Mouse (Mus musculus) gastrocnemius, postnatal 4 days (tissue): Measurements from ENCODE around the gene Tspan32. TPM values are rescaled to one million over a fixed set of nuclear protein-coding genes. Genes with fewer than 3 reads are reported as not detected.

Experiments used
- DNase-seq, 2 experiments: peaks; one replicate each; pipeline ENCODE4 v3.0.0; 2021 to 2022; ENCODE audit warnings: low spot score in 2 of 2, mixed read lengths in 2 of 2
- long read RNA-seq, 2 experiments: library from polyadenylated mRNA; stranded (forward); transcript quantifications; one replicate each; pipeline ENCODE4 v2.0.0; 2021
- total RNA-seq, 2 experiments: library from RNA; stranded (reverse); gene quantifications; 2 replicates each; pipeline ENCODE4 v1.2.3; 2021

Tspan32 gene
- total RNA-seq: under 1 TPM; 0.88 to 0.96 TPM
- long read RNA-seq, experiment 1: 0 reads
- long read RNA-seq, experiment 2, partial matches to known transcripts: 1 of 1 reads
- long read RNA-seq, experiment 2, other reads (novel, unspliced or antisense): 0 of 1 reads

- DNase-seq: no peak
Observed at GRCm38 (mm10) chr7:143004727-143005343, at the start of gene Tspan32. Gene Tspan32 (plus strand): TSS chr7:143005046.

- no peak for DNase-seq
Observed at GRCm38 (mm10) chr7:142956018-142956417, 48.8 kb upstream of the Tspan32 start.

DNA sequence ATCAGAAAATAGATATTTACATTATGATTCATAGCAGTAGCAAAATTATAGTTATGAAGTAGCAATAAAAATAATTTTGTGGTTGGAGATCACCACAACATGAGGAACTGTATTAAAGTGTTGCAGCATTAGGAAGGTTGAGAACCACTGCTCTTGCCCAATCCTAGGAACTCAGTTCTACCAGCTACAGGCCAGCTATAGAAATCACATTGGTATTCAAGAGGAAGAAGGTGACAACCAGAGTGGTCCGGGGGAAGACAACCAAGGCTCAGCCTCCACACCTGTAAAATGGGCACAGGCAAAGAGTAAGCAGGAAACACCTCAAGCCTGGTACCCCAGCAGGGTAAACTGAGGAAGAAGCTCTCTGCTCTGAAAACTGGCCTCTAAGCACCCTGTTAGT, 46.0 kb upstream of the Tspan32 start:
- DNase-seq: no peak

DNA sequence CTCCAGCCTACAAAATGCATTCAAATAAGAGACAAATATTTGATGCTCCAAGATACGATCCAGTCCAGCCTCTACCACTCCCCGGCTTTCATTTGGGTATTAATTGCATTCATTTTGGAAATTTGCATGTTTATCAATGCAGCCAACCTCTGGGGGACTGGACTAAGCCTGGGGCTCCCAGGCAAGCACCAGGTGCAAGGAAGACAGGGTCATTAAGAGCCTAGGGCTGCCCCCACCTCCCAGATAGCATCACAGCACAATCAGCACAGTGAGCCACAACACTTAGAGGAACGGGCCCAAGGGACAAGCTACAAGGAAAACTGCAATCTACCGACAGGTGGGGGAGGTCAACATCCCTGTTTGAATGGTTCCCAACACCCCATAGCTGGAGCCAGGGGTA, 45.1 kb upstream of the Tspan32 start:
- DNase-seq: no peak

- DNase-seq: peak in 1 of 2 experiments; percentile 27
Observed at GRCm38 (mm10) chr7:142967414-142967883, 37.4 kb upstream of the Tspan32 start.

- peak in 1 of 2 experiments; percentile 41 for DNase-seq
Observed at GRCm38 (mm10) chr7:142967884-142968808, 36.7 kb upstream of the Tspan32 start.

- DNase-seq: peak in 1 of 2 experiments; percentile 17
Observed at GRCm38 (mm10) chr7:142968809-142969511, 35.9 kb upstream of the Tspan32 start, which contains the start of gene Ascl2. Gene Ascl2 (minus strand): TSS chr7:142969264.

DNA sequence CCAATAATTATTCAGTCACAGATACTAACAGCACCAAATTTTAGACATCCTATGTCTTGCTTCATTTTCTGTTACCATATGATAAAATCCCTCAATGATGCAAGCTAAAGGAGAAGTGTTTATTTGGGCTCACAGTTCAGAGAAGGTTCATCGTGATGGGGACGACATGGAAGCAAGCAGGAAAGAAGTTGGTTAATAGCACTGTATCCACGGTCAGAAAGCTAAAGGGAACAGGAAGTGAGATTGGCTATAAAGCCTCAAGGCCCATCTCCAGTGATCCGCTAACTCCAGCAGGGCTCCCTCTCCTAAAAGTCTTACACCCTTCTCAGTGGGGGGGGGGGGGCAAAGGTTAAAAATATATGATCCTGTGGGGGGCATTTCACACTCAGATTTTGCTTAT, 22.9 kb upstream of the Tspan32 start:
- DNase-seq: no peak

DNA sequence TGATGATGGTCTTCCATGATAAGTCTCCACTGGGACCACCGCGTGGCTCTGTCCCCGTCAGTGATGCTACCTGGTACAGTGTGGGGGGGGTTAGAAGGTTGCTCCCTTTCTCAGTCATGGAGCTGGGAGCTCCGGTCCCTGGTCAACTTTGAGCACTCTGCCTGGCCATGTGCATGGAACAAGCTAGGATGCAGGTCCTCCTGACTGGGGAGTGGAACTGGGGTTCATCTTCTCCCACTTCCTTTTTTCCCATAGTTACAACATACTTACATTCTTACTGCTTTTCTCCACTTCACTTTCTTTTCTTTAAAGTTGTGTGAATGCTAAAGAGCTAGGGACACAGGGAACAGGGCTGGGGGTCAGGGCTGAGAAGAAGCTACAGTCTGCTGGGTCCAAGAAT, 19.7 kb upstream of the Tspan32 start:
- DNase-seq: no peak

DNA sequence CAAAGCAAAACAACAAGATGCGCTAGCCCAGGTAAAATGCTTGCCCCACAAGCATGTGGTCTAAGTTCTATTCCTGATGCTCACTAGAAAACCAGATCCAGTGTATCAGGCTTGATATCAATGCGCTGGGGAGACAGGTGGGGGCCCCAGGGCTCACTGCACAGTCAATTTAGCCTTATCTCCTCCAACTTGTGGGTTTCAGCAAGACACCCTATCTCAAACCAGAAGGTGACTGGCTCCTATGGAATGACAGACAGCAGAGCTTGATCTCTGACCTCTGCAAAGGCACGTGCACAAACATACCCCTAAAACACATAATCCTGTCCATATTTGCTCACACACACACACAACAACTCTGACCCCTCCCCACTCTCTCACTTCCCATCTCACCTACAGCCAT, 17.1 kb upstream of the Tspan32 start:
- no peak for DNase-seq

DNA sequence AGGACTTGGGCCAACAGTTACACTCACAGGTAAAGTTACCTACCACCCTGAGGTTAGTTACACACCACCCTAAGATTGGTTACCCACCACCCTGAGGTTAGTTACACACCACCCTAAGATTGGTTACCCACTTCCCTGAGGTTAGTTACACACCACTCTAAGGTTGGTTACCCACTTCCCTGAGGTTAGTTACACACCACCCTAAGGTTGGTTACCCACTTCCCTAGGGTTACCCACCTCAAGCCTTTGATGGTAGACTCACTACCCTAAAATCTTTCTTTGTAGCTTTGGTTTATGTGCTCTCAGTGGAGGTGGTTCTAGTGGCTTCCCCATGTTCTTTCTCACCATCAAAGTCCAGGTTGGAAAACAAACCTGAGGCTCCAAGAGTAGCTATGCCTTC, 9.8 kb upstream of the Tspan32 start:
- no peak for DNase-seq

- DNase-seq: no peak
Observed at GRCm38 (mm10) chr7:142995630-142996338, 9.1 kb upstream of the Tspan32 start.

DNA sequence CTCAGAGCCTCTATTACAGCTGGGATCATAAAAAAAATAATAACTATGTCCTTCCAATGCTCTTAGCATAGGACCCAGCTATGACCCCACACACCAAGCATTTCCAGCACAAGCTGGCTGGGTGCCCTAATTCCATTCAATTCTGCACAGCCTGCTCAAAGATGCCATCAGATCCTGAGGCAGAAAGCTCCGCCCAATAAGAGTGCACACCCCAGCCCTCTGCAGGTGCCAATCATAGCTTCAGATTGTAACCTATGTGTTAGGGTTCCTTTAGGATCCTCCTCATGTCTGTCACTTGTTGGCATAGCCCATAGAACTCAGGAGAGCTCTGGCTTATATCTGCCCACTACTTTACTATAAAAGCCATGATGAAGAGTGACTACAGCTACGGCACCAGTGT, 7.8 kb upstream of the Tspan32 start:
- DNase-seq: no peak

DNA sequence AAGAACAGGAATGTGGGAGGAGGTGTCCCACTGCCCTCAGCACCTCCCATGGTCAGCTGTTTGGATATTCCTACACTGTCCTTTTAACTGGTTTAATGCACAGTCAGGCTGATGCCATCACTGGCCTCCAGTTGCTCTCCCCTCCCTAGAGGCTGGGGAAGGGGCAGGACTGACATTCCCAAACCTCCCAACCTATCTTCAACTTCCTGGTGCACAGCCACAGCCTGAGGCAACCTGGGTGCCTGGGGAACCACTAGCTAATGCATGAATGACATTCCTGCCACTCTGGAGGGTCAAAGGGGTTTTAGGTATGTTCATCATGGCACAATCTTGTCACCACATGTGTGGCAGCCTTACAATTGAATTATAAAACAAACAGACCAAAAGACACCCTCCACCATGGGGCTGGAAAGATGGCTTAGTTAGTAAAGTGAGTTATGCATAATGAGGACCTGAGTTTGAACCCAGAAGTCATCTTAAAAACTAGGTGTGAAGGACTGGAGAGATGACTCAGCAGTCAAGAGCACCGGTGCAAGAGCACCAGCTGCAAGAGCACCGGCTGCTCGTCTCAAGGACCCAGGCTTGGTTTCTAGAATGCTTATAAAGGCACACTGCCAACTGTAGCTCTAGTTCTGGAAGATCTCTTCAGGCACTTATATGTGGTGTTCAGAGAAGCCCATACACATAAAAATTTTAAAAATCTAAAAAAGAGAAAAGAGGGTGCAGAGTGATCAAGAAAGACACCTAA, 7.3 kb upstream of the Tspan32 start:
- DNase-seq: no peak

DNA sequence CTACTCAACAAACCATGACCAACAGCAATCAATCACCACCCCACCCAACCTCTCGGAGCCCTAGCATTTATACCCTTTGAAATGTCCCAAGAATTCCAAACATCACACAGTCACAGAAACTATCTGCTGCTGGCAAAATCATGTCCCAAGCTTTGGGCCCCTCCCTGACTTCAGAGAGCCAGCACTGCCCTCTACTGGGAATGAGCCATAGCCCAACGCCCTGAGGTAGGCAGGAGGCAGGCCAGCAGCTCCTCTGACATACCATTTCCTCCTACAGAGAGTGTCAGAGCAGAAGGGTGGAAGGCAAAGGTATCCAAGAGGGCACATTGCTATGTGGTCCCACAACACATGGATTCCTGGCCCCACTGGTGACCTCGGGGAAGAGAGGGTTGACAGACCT, 2.2 kb upstream of the Tspan32 start:
- no peak for DNase-seq

- no peak for DNase-seq
Observed at GRCm38 (mm10) chr7:143005344-143006096, 674 bp downstream of the Tspan32 start.

DNA sequence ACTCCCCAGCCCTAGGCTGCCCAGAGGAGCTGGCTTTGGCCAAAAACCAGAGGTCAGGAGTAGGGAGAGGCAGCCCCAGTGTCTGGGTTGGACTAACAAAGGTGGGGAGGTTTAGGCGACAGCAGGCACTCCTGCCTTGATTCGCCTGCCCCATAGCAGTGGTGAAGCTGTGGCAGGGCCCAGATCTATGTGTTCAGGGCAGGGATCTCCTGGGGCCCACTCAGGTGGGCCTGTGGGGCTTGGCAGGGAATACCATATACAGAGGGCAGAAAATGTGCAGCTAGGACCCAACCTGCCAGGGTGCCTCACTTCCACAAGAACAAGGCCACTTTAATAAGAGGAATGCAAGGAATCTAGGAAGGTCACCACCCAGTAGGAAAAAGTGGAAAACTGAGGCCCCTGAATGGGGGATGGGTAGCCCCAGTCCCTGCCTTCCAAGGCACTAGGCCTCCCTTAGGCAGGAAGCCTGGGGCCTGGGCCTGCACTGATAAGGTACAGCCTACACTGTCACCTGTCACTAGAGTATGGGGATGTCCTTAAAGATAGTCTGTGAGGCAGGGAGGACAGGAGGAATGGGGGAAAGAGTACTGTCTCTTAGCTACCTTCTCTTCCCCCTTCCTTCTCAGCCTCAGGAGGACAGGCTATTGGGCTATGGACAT, 1.4 kb downstream of the Tspan32 start:
- DNase-seq: no peak

DNA sequence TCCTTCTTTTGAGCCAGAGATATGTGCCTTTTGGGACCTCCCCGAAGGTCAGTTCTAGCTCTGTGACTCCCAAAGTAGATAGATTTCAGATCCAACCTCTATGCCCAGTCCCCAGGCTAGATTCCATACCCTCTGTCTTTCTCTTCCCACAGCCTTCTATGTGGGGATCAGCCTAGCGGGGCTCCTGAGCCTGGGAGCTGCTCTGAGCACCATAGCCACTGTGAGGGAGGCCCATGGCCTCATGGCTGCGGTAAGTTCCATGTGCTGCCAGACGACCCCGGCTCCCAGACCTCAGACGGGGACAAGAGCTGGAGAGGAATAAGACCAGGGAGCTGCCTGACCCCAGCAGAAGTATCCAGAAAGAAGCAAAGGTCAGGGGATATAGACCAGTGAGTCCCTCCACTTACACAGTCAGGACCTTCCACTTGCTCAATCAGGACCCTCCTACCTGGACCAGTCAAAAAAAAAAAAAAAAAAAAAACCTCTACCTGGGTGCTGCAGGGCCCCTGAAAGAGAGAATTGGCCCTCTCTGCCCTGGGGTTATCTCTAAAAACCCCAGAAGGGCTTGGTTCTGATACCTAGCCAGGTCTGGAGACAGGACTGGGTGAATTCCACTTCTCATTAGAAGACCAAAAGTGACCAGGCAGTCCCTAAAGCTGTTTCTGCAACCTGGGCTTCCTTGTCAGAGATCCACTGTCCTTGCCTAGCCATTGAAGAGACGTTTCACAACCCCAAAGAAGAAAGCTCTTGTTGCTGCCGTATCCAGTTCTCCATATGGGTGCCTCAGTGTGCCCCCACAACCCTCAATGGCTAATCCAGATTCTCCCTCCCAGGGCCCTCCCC, 2.1 kb downstream of the Tspan32 start:
- no peak for DNase-seq
